Mouse (Mus musculus): Measurements from ENCODE around the gene Ercc4. TPM values are rescaled to one million over a fixed set of nuclear protein-coding genes. Genes with fewer than 3 reads are reported as not detected.

The Ercc4 gene
- total RNA-seq (2014; rRNA removed) (15.2 and 17.3 TPM in 2 replicates), polyA plus RNA-seq (2015; fragmentation: Nextera tagmentation; extraction: Ambion mirVana) (9.1 and 13.0 TPM in 2 replicates)

DNA sequence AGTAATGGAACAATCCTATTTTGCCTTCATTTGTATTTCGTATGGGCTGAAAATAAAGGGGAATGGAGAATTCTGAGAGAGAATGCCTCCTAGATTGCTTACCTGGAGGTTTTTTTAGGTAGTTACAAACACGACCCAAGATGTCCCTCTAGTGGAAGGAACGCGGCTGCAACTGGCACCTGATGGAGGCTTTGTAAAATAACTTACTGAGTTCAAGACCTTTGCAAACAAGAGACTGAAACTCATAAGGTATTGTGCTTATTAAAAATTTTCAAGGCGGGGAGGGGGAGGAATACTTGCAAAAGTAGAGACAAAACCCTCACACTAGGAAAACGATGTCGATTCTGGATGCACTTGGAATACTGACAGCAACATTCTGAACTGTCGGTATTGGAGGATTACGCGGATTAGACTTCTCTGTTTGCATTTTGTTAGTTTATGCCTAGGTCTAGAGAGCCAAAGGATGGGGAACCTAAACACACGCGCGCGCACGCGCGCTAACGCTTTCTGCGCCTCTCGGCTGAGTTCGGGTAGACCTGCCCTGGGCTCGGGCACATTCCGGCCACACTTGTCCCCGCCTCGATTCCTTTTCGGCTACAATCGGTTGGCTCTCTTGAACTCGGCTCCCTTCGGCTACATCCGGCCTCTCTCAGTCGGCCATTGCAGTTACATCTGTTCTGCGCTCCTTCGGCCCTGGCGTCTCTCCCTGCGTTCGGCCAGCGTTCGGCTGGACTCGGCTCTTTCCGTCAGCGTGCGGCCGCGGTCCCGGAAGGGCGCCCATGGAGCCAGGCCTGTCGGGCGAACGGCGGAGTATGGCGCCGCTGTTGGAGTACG is at the start of gene Ercc4:
Gene Ercc4 (plus strand): TSS at position 529 of the 834 bp plus-strand sequence.
- peak within 1 kb of the TSS; percentile 89 for H3K27ac ChIP-seq (ENCODE audit: low read depth, low read length)
- ATAC-seq (peak; percentile 97), DNase-seq (peak; percentile 96)
- peaks cover 9% of the 10 kb centered on the region for H3K36me3 ChIP-seq (ENCODE audit: insufficient read depth)
- H3K4me2 ChIP-seq (ENCODE audit: low read depth) = peak within 1 kb of the TSS; percentile 70
- H3K4me3 ChIP-seq (ENCODE audit: low read depth, low read length) = peak within 1 kb of the TSS; percentile 64
- peaks cover 6% of the 10 kb centered on the region for H3K4me1 ChIP-seq (ENCODE audit: insufficient read depth)
- no peaks in the 10 kb centered on the region for H3K9me3 ChIP-seq (ENCODE audit: low read length)
- TF ChIP-seq CTCF (IDR thresholded peaks at IDR 0.05; ENCODE audit: low read depth) = peak; percentile 79
- peak within 1 kb of the TSS; percentile 95 for H3K9ac ChIP-seq
- no peaks in the 10 kb centered on the region for H3K27me3 ChIP-seq (ENCODE audit: insufficient read depth, low read length)
- under 1% methylated on average over 53 of the region's 53 CpGs for WGBS

DNA sequence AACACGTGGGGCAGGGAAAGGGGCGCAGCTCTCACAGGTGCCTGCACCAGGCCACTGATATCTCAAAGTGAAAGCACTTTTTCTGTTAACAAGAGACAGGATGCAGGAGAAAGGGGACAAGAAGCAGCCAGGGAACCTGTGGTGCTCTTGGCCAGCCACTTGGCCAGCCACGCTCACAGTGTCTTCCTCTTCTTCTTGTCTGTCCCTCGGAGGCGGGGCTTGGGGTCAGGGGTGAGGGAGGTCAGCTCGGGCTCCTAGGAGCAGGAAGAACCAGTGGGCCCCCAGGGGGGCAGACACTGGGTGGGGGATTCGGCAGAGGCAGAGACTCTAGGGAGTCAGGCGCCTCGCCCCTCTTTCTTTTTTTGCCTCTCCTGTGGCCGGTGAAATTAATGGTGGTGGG is 48.4 kb upstream of the Ercc4 start:
- no peak for TF ChIP-seq CTCF (IDR thresholded peaks at IDR 0.05; ENCODE audit: low read depth)
- no peak overlapping the region for H3K9ac ChIP-seq
- H3K27me3 ChIP-seq (ENCODE audit: insufficient read depth, low read length) = no peaks in the 10 kb centered on the region
- ATAC-seq (no peak), DNase-seq (no peak)
- H3K27ac ChIP-seq (ENCODE audit: low read depth, low read length) = no peak overlapping the region
- no peaks in the 10 kb centered on the region for H3K9me3 ChIP-seq (ENCODE audit: low read length)
- 43% methylated on average over 10 of the region's 10 CpGs for WGBS
- no peak overlapping the region for H3K4me3 ChIP-seq (ENCODE audit: low read depth, low read length)
- no peaks in the 10 kb centered on the region for H3K4me1 ChIP-seq (ENCODE audit: insufficient read depth)
- H3K36me3 ChIP-seq (ENCODE audit: insufficient read depth) = no peaks in the 10 kb centered on the region
- no peak overlapping the region for H3K4me2 ChIP-seq (ENCODE audit: low read depth)

DNA sequence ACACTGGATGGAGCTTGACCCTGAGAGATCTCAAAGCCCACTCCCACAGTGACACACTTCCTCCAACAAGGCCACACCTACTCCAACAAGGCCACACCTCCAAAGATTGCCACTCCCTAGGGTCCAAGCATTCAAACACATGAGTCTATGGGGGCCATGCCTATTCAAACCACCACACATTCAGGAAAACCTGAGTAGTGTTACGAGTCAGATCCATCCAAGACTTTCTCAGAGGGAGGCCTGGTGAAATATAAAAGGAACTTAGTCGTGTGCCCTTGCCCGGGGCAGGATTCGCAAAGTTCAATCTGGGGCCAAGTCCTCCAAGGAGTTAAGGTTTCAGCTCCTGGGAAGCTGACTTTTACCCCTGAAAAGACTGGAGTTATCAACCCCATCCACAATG is 35.3 kb upstream of the Ercc4 start:
- no peak for TF ChIP-seq CTCF (IDR thresholded peaks at IDR 0.05; ENCODE audit: low read depth)
- H3K4me1 ChIP-seq (ENCODE audit: insufficient read depth) = no peaks in the 10 kb centered on the region
- DNase-seq = no peak
- H3K9ac ChIP-seq = no peak overlapping the region
- ATAC-seq = no peak
- no peak overlapping the region for H3K4me2 ChIP-seq (ENCODE audit: low read depth)
- no peak overlapping the region for H3K4me3 ChIP-seq (ENCODE audit: low read depth, low read length)
- H3K9me3 ChIP-seq (ENCODE audit: low read length) = no peaks in the 10 kb centered on the region
- WGBS = 87% methylated on average over 4 of the region's 4 CpGs
- H3K36me3 ChIP-seq (ENCODE audit: insufficient read depth) = no peaks in the 10 kb centered on the region
- no peak overlapping the region for H3K27ac ChIP-seq (ENCODE audit: low read depth, low read length)
- H3K27me3 ChIP-seq (ENCODE audit: insufficient read depth, low read length) = no peaks in the 10 kb centered on the region

DNA sequence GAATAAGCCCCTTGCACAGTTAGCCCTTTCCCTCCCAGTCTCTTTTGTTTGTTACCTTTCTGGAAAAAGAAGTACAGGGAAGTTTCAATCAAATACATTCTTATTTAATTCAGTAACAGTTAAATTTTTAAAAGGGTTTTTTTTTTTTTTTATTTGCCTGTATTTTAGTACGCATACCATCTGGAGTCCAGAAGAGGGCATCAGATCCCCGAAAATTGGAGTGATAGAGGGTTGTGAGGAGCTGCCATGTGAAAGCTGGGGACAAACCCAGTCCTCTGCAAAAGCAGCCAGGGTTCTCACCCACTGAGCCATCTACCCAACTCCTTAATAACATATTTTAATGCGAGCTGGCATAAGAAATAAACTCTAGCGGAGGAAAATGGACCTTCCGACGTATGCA is 29.3 kb upstream of the Ercc4 start:
- ATAC-seq (no peak), DNase-seq (peak; percentile 8)
- TF ChIP-seq CTCF (IDR thresholded peaks at IDR 0.05; ENCODE audit: low read depth) = no peak; the same call in 1 of the 2 replicates
- H3K36me3 ChIP-seq (ENCODE audit: insufficient read depth) = no peaks in the 10 kb centered on the region
- H3K9ac ChIP-seq = no peak overlapping the region
- no peak overlapping the region for H3K27ac ChIP-seq (ENCODE audit: low read depth, low read length)
- no peaks in the 10 kb centered on the region for H3K4me1 ChIP-seq (ENCODE audit: insufficient read depth)
- 70% methylated on average over 6 of the region's 6 CpGs for WGBS
- H3K4me3 ChIP-seq (ENCODE audit: low read depth, low read length) = no peak overlapping the region
- no peaks in the 10 kb centered on the region for H3K9me3 ChIP-seq (ENCODE audit: low read length)
- no peaks in the 10 kb centered on the region for H3K27me3 ChIP-seq (ENCODE audit: insufficient read depth, low read length)
- H3K4me2 ChIP-seq (ENCODE audit: low read depth) = no peak overlapping the region

DNA sequence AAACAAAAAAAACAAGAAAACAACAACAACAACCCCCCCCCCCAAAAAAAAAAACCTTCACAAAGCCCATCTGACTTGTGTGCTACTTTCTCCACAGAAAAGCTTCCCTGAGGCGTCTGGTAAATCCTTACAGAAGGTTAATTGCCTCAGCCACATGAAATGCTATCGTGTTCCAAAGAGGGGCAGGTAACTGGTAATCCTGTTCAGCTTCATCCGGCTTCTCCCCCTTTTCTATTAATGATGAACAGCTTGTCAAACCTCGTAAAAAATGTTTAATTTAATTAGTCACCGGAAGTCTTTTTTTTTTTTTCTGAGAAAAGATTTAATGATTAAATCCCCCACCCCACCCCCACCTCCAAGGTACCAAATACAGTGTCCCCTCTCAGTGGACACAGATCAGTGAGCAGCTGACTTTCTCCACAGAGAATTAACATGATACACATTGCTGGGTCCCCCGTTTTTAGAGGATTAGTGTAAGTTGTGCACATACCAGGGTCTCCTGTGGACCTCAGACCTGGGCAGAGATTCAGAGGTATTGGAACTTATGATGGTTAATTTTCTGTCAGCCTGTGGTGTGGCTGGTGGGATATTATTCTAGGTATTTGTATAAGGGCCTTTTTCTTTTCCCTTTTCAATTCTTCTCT is 26.2 kb upstream of the Ercc4 start:
- ATAC-seq = no peak
- no peak overlapping the region for H3K4me3 ChIP-seq (ENCODE audit: low read depth, low read length)

DNA sequence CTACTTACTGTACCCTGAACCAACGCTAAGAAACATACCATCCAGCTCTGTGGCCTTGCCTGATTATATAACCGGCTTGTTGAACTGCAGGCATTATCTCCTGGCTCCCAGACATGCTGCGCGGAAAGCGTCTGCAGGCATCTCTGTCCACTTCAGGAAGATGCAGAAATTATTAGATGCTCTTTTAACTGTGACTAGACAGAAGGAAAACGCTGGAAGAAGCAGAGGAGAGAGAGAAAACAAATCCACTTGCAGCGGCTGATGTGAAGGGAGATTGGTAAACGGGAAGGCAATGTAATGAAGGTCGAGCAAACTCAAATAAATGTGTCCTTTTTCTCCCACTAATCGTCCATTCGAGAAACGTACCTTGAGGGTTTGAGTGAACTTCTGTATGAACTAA is 1.1 kb upstream of the Ercc4 start:
- no peak overlapping the region for H3K4me2 ChIP-seq (ENCODE audit: low read depth)
- H3K9me3 ChIP-seq (ENCODE audit: low read length) = no peaks in the 10 kb centered on the region
- WGBS = 89% methylated on average over 12 of the region's 12 CpGs
- no peak overlapping the region for H3K4me3 ChIP-seq (ENCODE audit: low read depth, low read length)
- ATAC-seq = no peak
- H3K36me3 ChIP-seq (ENCODE audit: insufficient read depth) = peaks cover 3% of the 10 kb centered on the region
- DNase-seq = no peak
- no peak overlapping the region for H3K27ac ChIP-seq (ENCODE audit: low read depth, low read length)
- H3K27me3 ChIP-seq (ENCODE audit: insufficient read depth, low read length) = no peaks in the 10 kb centered on the region
- no peak for TF ChIP-seq CTCF (IDR thresholded peaks at IDR 0.05; ENCODE audit: low read depth)
- no peak overlapping the region for H3K9ac ChIP-seq
- peaks cover 6% of the 10 kb centered on the region for H3K4me1 ChIP-seq (ENCODE audit: insufficient read depth)

More for the DNA sequence above, 26.2 kb upstream of the Ercc4 start:
- H3K9ac ChIP-seq = no peak overlapping the region
- H3K4me1 ChIP-seq (ENCODE audit: insufficient read depth) = no peaks in the 10 kb centered on the region
- 49% methylated on average over 6 of the region's 6 CpGs for WGBS
- TF ChIP-seq CTCF (IDR thresholded peaks at IDR 0.05; ENCODE audit: low read depth) = no peak
- H3K9me3 ChIP-seq (ENCODE audit: low read length) = no peaks in the 10 kb centered on the region
- DNase-seq = no peak
- H3K4me2 ChIP-seq (ENCODE audit: low read depth) = no peak overlapping the region
- no peaks in the 10 kb centered on the region for H3K36me3 ChIP-seq (ENCODE audit: insufficient read depth)
- H3K27ac ChIP-seq (ENCODE audit: low read depth, low read length) = no peak overlapping the region
- no peaks in the 10 kb centered on the region for H3K27me3 ChIP-seq (ENCODE audit: insufficient read depth, low read length)
